Mouse (Mus musculus) hindbrain, postnatal 0 days (tissue): Measurements from ENCODE around the gene B9d2. TPM values are rescaled to one million over a fixed set of nuclear protein-coding genes. Genes with fewer than 3 reads are reported as not detected.

ENCODE experiments used
- ATAC-seq: fragments of 200-750 bp; cut with Nextera tagmentation; 2 replicates; pipeline ENCODE4 v1.8.0; 2017; ENCODE audit warnings: mild to moderate bottlenecking, moderate TSS enrichment, moderate library complexity
- DNase-seq: peaks from one replicate; pipeline ENCODE4 v3.0.0-alpha.2; 2015; ENCODE audit warnings: low spot score
- H3K27ac ChIP-seq: fragments of 300-500 bp; sonication (generic); 2 replicates; pipeline ENCODE4 v1.5.1; 2014; ENCODE audit warnings: mild to moderate bottlenecking
- H3K27me3 ChIP-seq: fragments of 300-500 bp; sonication (generic); 2 replicates; pipeline ENCODE4 v1.6.1; 2014; ENCODE audit warnings: low read length, mixed read lengths; ENCODE audit not compliant: insufficient read depth
- H3K36me3 ChIP-seq: fragments of 300-500 bp; sonication (generic); 2 replicates; pipeline ENCODE4 v1.6.1; 2014; ENCODE audit warnings: low read length, mixed read lengths; ENCODE audit not compliant: insufficient read depth
- H3K4me1 ChIP-seq: fragments of 300-500 bp; sonication (generic); 2 replicates; pipeline ENCODE4 v1.6.1; 2014; ENCODE audit warnings: antibody characterized with exemption, low read length, mixed read lengths; ENCODE audit not compliant: insufficient read depth
- H3K4me2 ChIP-seq: fragments of 300-500 bp; sonication (generic); 2 replicates; pipeline ENCODE4 v1.6.1; 2014; ENCODE audit warnings: low read depth, mild to moderate bottlenecking, low read length, moderate library complexity, mixed read lengths
- H3K4me3 ChIP-seq: fragments of 300-500 bp; sonication (generic); 2 replicates; pipeline ENCODE4 v1.5.1; 2014; ENCODE audit warnings: low read length
- H3K9ac ChIP-seq: fragments of 300-500 bp; sonication (generic); replicated peaks from 2 replicates; pipeline ENCODE4 v1.6.1; 2014; ENCODE audit warnings: mild to moderate bottlenecking, low read length, moderate library complexity, mixed read lengths
- H3K9me3 ChIP-seq: fragments of 300-500 bp; sonication (generic); 2 replicates; pipeline ENCODE4 v1.6.1; 2016; ENCODE audit warnings: low read length, mixed read lengths
- CTCF ChIP-seq: IDR thresholded peaks from 2 replicates; pipeline ENCODE4 v1.5.1; 2016; ENCODE audit warnings: antibody characterized with exemption, control low read depth, low read depth
- WGBS: fragments of 180-500 bp; shearing (Covaris S2); extraction: QIAGEN DNeasy Blood & Tissue Kit; methylation state at CpG from one replicate; pipeline ENCODE4 v1.1.7; 2014; 5-methylcytosine and 5-hydroxymethylcytosine counted together
- polyA plus RNA-seq: library from polyadenylated mRNA; unstranded; fragments of >200 nt; fragmentation: Nextera tagmentation; extraction: Ambion mirVana; gene quantifications from 2 replicates; pipeline ENCODE4 v1.2.1, GENCODE M21; 2015
- total RNA-seq: library from RNA; depleted of rRNA; stranded (reverse); fragments of >200 nt; gene quantifications from 2 replicates; pipeline ENCODE4 v1.2.3, GENCODE M21; 2014

B9d2 gene
- total and polyA plus RNA-seq, 2 experiments from 2014 or later: 51.3 to 55.6 TPM

- no peak for ATAC-seq
- no peaks in the 10 kb centered on the region for H3K4me1 ChIP-seq
- WGBS: 46% methylated on average over 14 of the region's 14 CpGs
- no peak for TF ChIP-seq CTCF
- no peak overlapping the region for H3K4me2 ChIP-seq
- no peaks in the 10 kb centered on the region for H3K9me3 ChIP-seq
- no peak overlapping the region for H3K27ac ChIP-seq
- H3K4me3 ChIP-seq: no peak overlapping the region
- H3K36me3 ChIP-seq: peaks cover 10% of the 10 kb centered on the region; the same call in 1 of the 2 replicates
- no peaks in the 10 kb centered on the region for H3K27me3 ChIP-seq
- no peak overlapping the region for H3K9ac ChIP-seq
- no peak for DNase-seq
Observed at GRCm38 (mm10) chr7:25645074-25645473, 35.5 kb upstream of the B9d2 start.

GRCm38 (mm10) chr7:25647574-25648123 lies 32.9 kb upstream of the B9d2 start:
- Histone ChIP-seq H3K36me3 (0 out of 2 replicates have a peak, but pooled peaks cover 4% of the 10 kb centered on the region), H3K4me1 (no peaks in the 10 kb centered on the region), H3K27me3 (no peaks in the 10 kb centered on the region), H3K4me3 (no peak overlapping the region), H3K27ac (no peak overlapping the region), H3K9ac (no peak overlapping the region), H3K4me2 (no peak overlapping the region), H3K9me3 (no peaks in the 10 kb centered on the region)
- ATAC-seq (no peak), DNase-seq (no peak)
- WGBS: 71% methylated on average over 5 of the region's 5 CpGs
- no peak for TF ChIP-seq CTCF

GRCm38 (mm10) chr7:25649839-25650238 lies 30.7 kb upstream of the B9d2 start:
- H3K4me2 ChIP-seq: no peak overlapping the region
- WGBS: 85% methylated on average over 5 of the region's 5 CpGs
- no peak for TF ChIP-seq CTCF
- H3K27ac ChIP-seq: no peak overlapping the region
- H3K4me3 ChIP-seq: no peak overlapping the region
- H3K9me3 ChIP-seq: no peaks in the 10 kb centered on the region
- H3K9ac ChIP-seq: no peak overlapping the region
- ATAC-seq (no peak), DNase-seq (no peak)
- 0 out of 2 replicates have a peak, but pooled peaks cover 2% of the 10 kb centered on the region for H3K36me3 ChIP-seq
- H3K27me3 ChIP-seq: no peaks in the 10 kb centered on the region
- H3K4me1 ChIP-seq: no peaks in the 10 kb centered on the region

DNA sequence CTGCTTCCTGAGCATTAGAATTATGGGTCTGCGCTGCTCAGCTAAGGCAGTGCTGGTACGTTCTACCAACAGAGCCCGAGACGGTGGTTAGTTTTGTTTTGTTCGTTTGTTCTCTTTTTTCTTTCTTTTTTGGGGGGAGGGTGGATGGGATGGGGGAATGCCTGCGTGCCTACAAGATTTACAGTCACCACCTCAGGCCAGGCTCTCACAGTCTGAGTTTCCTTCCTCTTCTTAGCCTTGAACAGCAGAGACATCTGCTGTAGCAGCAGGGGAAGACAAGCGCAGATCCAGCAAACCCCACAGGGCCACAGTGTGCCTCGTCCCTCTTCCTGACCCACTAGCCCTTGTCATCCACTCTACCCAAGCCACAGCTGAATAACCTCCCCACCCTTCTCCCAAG lies 29.3 kb upstream of the B9d2 start:
- TF ChIP-seq CTCF: no peak

DNA sequence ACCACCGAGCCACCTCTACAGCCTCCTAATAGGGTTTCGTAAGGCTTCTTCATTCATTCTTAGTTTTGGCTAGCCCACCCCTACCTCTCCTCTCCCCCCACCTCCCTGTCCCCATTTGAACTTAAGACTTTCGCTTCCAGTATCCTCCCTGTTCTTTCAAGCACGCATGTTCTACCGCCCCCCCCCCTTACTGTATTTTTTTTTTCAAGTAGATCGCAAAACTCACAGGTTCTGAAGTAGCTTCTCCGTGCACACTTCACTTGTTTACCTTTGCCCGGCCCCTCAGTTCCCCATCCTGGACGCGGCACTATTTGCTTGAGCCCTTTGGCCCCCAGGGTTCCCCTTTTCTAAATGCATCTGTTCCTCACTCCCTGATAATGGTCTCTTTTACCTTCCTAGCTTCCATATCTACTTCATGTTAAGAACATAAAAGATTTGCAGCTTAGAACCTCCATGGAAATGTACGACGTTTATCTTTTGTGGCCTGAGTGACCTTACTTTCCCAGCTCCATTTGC lies 28.3 kb upstream of the B9d2 start:
- DNase-seq: no peak
- no peaks in the 10 kb centered on the region for H3K9me3 ChIP-seq
- H3K4me1 ChIP-seq: no peaks in the 10 kb centered on the region
- no peak for TF ChIP-seq CTCF
- H3K9ac ChIP-seq: no peak overlapping the region
- H3K36me3 ChIP-seq: no peaks in the 10 kb centered on the region
- no peak for ATAC-seq
- no peak overlapping the region for H3K4me2 ChIP-seq
- no peak overlapping the region for H3K27ac ChIP-seq
- H3K27me3 ChIP-seq: no peaks in the 10 kb centered on the region
- H3K4me3 ChIP-seq: no peak overlapping the region
- WGBS: 93% methylated on average over 12 of the region's 12 CpGs

More for the DNA sequence above, 29.3 kb upstream of the B9d2 start:
- Histone ChIP-seq H3K9me3 (no peaks in the 10 kb centered on the region), H3K27me3 (no peaks in the 10 kb centered on the region), H3K9ac (no peak overlapping the region), H3K36me3 (no peaks in the 10 kb centered on the region), H3K27ac (no peak overlapping the region), H3K4me3 (no peak overlapping the region), H3K4me1 (no peaks in the 10 kb centered on the region), H3K4me2 (no peak overlapping the region)
- WGBS: 88% methylated on average over 8 of the region's 8 CpGs
- ATAC-seq (no peak), DNase-seq (no peak)

GRCm38 (mm10) chr7:25655601-25656428 lies 24.8 kb upstream of the B9d2 start:
- ATAC-seq: no peak
- Histone ChIP-seq H3K36me3 (no peaks in the 10 kb centered on the region), H3K27me3 (no peaks in the 10 kb centered on the region), H3K4me3 (no peak overlapping the region), H3K9me3 (no peaks in the 10 kb centered on the region), H3K4me1 (peaks cover 4% of the 10 kb centered on the region; the same call in 1 of the 2 replicates), H3K27ac (no peak overlapping the region), H3K4me2 (no peak overlapping the region), H3K9ac (no peak overlapping the region)
- WGBS: 74% methylated on average over 11 of the region's 11 CpGs
- TF ChIP-seq CTCF: no peak
- DNase-seq: no peak

DNA sequence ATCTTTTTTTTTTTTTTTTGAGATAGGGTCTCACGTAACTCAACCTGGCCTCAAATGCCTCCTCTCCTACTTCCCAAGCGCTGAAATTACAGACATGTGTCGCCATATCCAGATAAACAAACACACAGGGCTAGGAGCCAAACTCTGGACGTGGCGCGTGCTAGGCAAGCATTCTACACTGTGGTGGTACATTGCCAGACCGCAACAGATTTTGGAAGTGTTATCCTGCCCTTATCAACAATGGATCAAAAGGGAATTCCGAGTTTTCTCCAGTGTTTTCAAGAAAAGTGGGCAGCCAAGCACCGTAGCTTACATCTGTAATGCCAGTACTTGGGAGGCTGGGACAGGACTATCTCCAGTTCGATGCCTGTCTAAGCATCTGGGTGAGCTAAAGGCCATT lies 22.8 kb upstream of the B9d2 start:
- Histone ChIP-seq H3K9ac (peak overlapping the region; percentile 73), H3K9me3 (no peaks in the 10 kb centered on the region), H3K4me1 (peaks cover 4% of the 10 kb centered on the region; the same call in 1 of the 2 replicates), H3K36me3 (no peaks in the 10 kb centered on the region; the same call in 1 of the 2 replicates), H3K4me2 (peak overlapping the region; percentile 79), H3K27ac (0 out of 2 replicates have a peak overlapping the region, but pooled peaks have one; percentile 78), H3K4me3 (peak overlapping the region; percentile 67), H3K27me3 (no peaks in the 10 kb centered on the region)
- TF ChIP-seq CTCF: no peak
- 36% methylated on average over 10 of the region's 10 CpGs for WGBS
- DNase-seq: no peak
- no peak for ATAC-seq
